Mouse (Mus musculus): ENCODE data around the gene Gm5592. TPM values are rescaled to one million over a fixed set of nuclear protein-coding genes. Genes with fewer than 3 reads are reported as not detected.

Gm5592 gene
- not detected in 2 replicates for polyA plus RNA-seq (2012; rRNA removed)

GRCm38 (mm10) chr7:41153541-41153940 is at the start of gene Gm5592:
Gene Gm5592, plus strand, starts transcription at chr7:41153841.

Other genes with a start within 250 kb of the Gm5592 start
- gene 4930433I11Rik, start 166.3 kb upstream of the Gm5592 start, polyA plus RNA-seq (2012; rRNA removed) = not detected in 2 replicates
- not detected in 2 replicates for gene Gm4884, start 121.1 kb upstream of the Gm5592 start, polyA plus RNA-seq (2012; rRNA removed)
- 0.58 and 1.2 TPM in 2 replicates for gene AI987944, start 239.5 kb downstream of the Gm5592 start, polyA plus RNA-seq (2012; rRNA removed)